Mouse (Mus musculus): ENCODE results near the gene Cox19.
"Not testable (repeated sequence)": the region's sequence is repeated elsewhere in the genome, so short reads cannot be mapped to it uniquely, and the experiment has no call there.

Gene Cox19

DNA sequence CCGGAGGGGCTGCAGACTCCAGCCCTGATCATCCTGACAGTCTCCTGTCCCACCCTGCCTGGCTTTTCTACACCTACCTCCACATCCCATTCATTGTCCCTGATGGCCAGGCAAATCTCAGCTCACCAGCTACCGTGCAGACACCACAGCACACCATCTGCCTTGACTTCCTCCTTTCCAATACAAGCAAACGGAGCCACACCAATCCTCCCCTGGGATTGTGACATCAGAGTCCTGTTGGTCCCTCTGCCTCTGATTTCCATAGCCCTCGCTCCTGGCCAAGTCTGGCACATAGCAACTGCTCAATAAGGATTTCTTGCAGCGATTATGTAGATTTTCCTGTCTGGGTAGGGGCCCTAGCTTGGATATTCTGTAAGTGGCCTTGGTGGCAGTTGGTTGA is at the start of gene Cox19:
Cox19 (minus strand) TSS at position 285 of the 400 bp plus-strand sequence.
- DNase-seq (ENCODE audit: low spot score), result no peak

DNA sequence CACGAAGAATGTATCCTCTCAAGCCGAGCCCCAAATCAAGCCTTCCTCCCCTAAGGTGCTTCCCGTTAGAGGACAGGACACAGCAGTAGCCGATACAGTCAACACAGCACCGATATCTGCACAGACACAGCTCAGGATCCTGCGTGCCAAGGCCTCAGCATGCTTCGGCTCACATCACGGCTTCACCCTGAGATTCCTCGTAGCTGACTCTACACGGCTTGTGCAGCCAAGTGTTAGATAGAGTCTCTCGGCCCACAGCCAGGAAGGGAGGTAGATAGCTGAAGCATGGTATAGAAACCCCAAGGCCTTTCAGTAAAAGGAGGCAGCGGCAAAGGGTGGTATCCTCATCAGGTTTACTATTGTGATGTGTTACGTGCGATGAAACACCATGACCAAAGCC is 48.8 kb upstream of the Cox19 start:
- no peak for DNase-seq (ENCODE audit: low spot score)

DNA sequence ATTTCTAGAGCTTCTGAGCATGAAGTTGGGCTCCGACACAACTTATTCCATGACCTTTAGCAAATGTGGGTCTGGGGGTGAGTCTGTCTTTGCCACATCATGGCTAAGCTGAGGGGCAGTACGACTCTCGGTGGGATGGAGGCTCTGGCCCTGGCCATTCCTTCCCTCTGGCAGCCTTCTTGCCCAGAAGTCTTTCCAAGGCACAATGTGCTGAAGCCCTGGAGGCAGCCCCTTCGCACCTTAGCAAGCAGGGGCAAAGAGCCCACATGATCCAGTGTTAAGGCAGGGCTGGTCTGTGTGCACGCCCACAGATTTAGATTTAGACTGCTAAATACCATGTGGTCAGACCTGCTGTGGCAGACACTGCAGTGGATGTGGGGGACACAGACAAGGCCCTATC is 47.6 kb upstream of the Cox19 start:
- DNase-seq (ENCODE audit: low spot score), result no peak

DNA sequence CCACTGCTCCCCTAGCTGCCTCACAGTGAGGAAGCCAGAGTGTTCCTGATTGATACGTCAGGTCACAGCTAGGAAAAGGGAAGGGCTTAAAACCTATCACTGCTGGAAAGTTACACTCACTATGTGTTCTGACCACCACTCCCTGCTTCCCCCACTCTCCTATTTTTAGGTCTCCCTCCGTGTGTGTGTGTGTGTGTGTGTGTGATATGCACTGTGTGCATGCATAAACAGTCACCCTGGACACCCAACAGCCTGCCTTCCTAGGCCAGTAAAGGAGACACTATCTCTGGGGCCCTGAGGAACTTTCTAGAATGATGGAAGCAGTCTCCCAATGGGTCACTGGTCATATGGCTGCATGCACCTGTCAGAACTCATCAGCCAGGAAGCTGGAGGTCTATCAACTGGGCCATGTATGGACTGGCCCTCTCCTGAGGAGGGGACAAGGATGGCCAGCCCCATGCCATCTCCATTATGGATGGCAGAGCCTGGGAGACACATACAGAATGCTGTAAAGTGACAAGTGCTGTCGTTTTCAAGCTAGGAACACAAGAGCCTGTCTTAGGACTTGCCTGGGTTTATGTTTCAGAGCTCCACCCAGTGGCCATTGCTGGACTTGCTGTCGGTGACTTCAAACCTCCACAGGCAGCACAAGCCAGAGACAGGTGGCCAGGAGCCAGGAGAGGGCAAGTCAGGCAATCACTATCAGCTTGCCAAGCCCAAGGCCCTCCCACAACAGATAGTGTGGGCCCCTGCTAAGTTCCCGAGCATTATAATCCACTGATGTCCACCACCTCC is 46.9 kb upstream of the Cox19 start:
- peak; percentile 87 for DNase-seq (ENCODE audit: low spot score)

DNA sequence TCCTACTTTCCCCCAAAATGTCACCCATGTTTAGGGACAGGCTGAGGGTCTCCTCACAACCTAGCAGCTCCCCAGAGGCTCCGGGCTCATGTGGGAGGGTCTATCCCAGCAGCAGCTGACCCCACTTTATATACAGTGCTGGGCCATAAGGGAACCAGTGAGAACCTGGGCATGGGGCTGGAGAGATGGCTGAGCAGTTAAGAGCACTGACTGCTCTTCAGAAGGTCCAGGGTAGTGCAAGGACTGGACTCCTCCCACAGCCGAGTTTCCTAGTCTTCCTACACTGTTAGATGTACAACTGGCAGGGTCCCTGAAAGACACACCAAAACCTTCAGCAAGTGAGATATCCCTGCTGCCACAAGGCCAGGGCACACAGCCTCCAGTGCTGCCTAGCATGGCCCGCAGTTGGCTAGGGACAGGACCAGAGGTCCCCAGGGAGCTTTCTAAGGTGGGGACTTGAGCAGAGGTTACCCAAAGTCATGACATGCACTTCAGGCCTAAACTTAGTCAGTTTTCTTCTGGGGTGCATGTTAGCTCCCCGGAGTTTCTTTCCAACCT is 46.2 kb upstream of the Cox19 start:
- no peak for DNase-seq (ENCODE audit: low spot score)

DNA sequence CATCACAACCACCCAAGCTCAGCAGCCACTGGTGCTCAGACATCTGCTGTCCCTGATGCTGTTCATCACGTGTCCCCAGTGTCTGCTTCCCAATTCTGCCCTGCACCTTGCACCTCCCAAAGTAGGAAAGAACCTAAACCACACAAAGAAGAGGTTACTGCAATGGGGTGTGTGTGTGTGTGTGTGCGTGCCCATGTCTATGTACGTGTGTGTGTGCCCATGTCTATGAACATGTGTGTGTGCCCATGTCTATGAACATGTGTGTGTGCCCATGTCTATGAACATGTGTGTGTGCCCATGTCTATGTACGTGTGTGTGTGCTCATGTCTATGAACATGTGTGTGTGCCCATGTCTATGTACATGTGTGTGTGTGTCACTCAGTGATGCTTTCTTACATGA is 44.3 kb upstream of the Cox19 start:
- no peak for DNase-seq (ENCODE audit: low spot score)

DNA sequence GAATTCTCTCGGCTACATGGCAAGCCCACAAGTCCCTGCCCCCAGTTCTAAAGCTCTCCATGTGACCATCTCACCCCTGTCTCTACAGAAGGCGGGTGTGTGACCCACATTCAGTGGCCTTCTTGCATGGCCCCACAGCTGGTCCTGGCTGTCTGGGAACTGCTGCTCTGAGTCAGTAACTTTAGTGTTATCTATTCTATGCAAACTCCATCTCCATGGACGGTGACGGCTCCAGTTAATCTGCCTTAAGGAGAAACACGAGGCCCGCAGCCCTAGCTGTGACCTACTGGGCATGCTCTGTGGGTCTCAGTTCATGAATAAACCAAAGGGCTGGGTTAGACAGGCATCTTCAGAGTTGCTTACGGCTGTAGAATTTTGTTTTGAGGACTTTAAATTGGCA is 43.2 kb upstream of the Cox19 start:
- DNase-seq (ENCODE audit: low spot score), result no peak

DNA sequence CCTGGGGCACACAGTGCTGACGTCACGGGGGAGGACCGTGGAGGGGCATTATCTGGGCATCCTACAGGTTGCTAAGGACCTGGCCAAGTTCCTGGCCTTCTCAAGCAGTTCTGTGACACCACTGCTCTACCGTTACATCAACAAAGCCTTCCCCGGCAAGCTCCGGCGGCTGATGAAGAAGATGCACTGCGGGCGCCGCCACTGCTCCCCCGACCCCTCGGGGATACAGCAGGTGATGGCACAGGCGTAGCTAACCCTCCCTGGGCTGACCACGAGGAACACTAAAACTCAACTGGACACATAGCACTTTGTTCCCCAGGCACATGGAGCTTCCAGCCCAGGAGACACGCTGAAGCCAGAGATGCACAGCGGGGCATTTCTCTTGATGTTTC is 42.0 kb upstream of the Cox19 start:
- no peak for DNase-seq (ENCODE audit: low spot score)

DNA sequence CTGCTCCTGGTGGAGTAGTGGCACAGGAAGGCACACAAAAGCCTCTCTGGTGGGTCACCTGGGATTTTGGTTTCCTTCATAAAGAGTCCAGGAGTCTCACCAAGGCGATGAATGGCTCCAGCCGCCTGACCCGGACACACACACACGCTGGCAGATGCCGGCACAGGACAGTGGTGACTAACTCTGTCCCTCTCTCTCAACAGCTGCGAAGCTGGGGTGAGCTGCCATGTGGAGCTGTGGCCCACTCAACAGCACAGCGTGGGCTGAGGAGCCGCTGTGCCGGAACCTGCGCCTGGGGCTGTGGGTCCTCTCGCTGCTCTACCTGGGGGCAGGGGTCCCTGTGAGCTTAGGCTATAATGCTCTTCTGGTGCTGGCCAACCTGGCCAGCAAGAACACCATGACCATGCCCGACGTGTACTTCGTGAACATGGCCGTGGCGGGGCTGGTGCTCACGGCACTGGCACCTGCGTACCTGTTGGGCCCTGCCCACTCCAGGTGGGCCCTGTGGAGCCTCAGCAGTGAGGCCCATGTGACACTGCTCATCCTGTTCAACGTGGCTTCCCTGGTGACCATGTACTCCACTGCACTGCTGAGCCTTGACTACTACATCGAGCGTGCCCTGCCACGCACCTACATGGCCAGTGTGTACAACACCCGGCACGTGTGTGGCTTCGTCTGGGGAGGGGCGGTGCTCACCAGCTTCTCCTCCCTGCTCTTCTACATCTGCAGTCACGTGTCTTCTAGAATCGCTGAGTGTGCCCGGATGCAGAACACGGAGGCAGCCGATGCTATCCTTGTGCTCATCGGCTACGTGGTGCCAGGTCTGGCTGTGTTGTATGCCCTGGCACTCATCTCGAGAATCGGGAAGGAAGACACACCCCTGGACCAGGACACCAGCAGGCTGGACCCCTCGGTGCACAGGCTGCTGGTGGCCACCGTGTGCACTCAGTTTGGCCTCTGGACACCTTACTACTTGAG is 41.3 kb upstream of the Cox19 start:
- no peak for DNase-seq (ENCODE audit: low spot score)

DNA sequence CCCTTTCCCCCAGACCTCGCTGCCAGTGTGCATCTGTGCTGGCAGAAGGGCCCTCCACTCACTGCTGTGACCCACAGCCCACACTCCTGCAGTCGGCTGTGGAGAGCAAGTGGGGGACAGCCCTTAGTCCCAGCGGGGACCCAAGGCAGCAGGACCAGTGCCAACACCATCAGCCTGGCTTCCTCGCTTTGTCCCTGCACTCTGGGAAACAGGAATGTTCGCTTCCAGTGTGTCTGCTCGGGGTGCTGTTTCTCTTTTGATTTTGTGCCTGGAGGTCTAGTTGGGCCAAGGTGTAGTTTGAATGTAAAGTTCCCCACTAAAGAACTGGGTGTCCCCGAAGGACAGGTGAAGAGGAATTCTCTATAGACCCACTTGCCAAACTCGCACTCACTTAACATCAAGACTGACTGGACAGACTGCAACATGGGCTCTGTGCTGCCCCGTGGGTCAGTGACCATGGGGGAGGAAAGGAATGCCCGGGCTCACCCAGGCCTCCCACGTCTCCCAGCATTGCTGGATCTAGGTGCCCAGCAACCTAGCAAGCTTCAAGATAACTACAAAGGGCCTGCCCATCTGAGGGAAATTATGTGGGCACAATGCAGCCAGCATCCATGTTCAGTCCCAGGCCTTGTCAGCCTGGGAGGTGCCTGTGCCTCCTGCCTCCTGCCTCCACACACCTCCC is 40.2 kb upstream of the Cox19 start:
- DNase-seq (ENCODE audit: low spot score), result no peak

DNA sequence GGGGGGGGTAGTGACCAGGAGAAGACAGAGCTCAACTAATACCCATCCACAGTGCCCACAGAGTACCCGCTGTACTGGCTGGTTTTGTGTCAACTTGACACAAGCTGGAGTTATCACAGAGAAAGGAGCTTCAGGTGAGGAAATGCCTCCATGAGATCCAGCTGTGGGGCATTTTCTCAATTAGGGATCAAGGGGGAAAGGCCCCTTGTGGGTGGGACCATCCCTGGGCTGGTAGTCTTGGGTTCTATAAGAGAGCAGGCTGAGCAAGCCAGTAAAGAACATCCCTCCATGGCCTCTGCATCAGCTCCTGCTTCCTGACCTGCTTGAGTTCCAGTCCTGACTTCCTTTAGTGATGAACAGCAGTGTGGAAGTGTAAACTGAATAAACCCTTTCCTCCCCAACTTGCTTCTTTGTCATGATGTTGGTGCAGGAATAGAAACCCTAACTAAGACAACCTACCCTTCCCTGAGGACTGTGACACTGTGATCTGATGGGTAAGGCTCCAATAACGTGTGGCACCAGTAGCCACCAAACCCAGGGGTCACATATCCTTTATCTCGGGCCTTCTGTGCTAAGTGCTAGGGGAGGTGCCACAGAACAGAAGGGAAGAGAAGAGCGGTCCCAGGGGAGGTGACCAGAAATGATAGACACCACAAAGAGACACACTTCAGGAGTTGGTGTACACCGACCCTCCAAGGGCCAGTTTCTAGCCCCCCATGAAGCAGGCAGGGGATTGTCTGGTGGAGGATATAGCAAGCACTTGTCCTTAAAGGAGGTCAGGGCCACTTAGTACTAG is 39.3 kb upstream of the Cox19 start:
- DNase-seq (ENCODE audit: low spot score), result not testable (repeated sequence)

DNA sequence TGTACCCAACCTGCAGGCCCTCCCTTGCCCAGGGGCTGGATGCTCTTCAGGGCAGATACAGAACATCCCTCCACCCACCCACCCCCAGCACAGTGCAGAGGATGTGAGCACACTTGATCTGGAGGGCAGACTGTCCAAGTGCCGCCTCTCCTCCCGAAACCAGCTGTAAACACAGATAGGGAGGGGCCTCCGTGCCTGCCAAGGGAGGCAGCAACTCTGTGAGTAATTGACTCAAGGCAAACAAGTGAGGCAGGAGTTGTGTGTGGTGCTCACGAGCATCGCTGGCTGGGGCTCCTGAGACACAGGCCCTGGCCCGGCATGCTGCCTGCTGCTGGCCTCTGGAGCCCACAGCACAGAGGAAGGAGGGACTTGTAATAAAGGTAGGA is 38.5 kb upstream of the Cox19 start:
- DNase-seq (ENCODE audit: low spot score), result no peak

DNA sequence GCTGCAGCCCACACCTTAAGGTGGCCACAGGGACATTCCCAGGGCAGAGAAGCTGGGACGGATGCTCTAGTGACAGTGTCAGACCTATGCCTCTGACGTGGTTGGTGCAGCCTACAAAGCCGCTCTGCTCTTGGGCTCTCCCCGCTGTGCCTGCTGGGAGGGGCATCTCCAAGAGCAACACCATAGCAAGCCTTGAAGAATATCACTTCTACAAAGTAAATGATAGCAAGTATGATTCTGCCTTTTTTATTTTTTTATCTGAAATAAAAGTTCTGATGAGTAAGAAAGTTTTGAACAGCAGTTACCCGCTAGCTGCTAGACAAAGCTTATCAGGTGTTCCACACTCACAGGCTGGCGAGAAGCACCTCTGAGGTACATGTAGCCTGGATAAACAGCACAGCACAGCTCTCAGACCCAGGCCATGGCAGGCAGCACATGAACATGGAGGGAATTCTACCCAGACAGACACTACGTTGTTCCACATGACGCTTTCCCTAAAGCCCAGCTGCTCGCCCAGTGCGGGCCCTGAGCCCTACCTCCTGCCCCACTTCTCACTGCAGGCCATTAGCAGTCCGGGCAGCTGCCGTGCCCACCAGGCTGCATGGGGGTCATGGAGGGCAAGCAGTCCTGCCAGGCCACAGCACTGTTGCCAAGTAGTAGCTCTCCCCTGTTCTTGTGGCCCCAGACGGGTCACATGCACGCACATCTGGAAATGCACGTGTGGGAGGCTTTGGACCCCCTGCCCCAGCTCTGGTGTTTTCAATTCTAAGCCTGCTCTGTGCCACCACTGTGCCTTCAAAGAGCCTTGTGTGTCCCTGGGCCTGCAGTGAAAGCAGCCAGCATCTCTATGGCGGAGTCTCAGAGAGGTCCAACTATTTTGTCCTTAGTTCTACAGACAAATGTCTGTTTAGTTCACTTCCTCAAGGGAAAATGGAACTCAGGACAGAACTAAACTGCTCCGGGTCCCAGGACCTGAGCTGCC is 37.8 kb upstream of the Cox19 start:
- no peak for DNase-seq (ENCODE audit: low spot score)

DNA sequence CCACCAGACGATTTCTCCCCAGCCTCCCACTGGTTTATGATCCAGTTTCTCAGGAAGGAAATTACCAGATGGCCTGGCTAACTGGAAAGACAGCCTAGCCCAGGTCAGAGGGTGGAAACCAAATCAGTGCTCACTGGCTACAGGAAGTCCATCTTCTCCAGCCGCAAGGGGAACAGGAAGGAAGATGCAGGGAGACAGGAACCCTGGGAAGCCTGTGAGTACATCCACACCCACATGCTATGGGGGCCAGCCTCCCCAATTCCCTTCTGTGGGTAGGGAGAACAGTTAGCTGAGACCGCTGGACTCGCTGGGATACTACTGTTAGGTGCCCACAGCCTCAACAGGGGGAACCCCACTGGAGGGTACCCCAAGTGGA is 37.0 kb upstream of the Cox19 start:
- DNase-seq (ENCODE audit: low spot score), result no peak

DNA sequence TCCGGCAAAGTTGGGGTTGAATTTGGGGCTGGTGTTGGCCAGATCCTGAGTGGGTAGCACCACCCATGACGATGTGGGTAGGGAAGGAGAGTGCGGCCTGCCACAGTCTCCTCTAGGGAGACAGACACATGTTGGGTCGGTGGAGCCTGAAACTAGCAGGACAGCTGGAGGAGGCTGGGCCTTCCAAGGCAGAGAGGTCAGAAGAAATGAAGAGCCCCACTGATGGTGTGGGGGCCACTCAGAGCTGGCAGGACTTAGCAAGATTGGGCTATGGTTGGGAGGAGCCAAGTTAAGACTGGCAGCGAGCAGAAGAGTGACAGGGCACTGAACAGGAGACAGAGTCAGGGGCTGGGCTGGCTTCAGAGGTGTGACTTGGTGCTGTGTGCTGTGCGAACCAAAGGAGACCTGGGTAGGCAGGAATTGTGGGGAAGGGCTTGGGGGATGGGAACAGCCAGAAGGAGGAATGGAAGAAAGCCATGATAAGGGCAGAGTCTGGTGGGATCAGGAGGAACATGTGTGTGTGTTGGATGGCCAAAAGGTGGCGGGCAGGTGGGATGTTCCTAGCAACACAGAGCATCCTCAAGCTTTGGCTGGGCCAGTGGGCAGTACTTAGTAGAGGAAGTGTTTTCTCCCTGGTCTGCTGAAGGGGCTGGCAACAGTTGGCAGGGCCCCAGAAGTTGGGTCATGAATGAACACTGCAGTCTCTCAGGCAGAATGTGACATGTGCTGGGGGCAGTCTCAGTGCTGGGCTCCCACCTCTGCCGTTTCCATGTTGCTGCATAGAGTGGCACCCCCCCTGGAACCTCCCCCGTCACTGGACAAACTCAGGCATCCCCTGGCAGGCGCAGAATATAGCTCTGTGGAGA is 36.3 kb upstream of the Cox19 start:
- DNase-seq (ENCODE audit: low spot score), result no peak

DNA sequence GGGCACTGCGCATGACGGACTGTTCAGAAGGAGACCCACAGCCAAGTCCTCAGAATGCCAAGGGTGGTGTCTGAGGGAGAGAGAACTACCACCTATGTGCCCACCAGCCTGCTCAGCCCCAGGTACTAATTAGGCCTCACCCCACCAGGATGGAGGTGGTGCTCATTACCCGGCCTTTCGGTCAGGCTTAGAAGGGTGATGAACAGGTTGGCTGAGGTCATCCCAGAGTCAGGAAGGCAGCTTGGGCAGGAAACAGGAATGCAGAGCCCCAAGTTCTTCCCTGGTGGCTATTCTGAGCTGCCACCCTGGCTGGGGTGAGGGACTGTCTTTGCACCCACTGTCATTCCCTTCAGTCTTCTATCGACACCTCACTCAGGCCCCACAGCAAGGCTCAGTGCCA is 34.8 kb upstream of the Cox19 start:
- no peak for DNase-seq (ENCODE audit: low spot score)

DNA sequence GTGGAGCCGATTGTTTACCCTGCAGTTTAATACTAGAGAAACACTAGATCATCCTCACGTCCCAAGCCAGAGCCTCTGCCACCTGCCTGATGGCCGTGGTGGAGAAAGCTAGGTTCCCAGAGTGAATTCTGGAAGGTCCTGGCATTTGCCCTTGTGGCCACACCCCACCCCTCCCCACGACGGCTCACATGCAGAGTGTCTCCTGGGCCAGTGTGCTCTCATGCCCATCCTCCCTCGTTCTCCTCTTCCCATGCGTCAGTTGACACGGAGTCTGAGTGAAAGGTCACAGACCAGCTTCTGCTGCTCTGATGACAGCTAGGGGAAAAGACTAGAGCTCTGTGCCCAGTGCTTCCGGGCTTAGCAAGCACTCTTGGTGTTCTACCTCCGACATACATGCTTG is 33.3 kb upstream of the Cox19 start:
- no peak for DNase-seq (ENCODE audit: low spot score)

DNA sequence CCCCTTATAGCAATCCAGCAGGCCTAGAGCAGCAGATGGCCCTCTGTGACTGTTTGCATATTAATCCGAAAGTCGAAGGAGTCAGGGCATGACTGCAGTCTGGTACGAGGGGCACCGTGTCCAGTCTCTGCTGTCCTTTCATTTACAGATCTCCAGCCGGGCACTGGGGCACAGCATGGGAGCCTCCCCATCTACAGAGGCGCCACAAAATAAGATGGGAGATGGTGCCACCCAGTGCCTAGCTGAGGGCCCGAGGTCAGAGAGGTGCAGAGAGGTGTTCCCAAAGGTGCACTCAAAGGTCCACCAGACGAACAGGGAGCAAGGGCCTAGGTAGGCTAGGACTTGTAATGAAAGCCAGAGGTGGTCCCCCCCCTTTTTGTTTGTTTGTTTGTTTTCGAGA is 32.0 kb upstream of the Cox19 start:
- no peak for DNase-seq (ENCODE audit: low spot score)

DNA sequence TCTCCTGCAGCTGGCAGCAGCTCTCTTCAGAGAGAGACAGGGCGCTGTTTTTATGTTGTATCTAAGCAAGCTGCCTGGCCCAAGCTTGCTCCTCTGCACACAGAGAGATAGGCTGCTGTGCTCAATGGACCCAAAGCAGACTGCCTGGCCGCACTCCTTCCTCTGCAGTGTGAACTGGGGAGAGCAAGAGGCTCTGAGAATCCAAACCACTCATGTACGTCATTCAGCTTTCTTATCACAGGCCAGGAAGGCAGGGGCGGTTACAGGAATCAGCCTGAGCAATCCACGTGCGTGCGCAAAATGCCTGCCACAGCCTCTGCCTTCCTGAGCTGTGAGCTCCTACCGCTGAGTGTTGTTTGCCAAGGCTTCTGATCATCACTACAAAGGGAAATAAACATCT is 31.5 kb upstream of the Cox19 start:
- DNase-seq (ENCODE audit: low spot score), result no peak
